Mouse (Mus musculus) T-helper 2 cell (primary cell): ENCODE results near the gene Enpp4.

Source experiments
- in situ Hi-C: fragments of 300-600 bp; cut with MboI, MseI; formaldehyde crosslinking; loops from one replicate; pipeline ENCODE4 v1.15.1; 2025; ENCODE audit warnings: high pct_unique_total_duplicates

The Enpp4 gene

GRCm38 (mm10) chr17:44105287-44106138 is at the start of gene Enpp4:
TSS of gene Enpp4 (minus strand) at chr17:44105809.
- in situ Hi-C loops: no loop called here

- in situ Hi-C loops: loop anchor here (5.0 kb wide), 1 partner anchor 102 kb away; no protein-coding TSS in a partner anchor
Observed at GRCm38 (mm10) chr17:44155204-44155603, 49.6 kb upstream of the Enpp4 start.

- in situ Hi-C loops: no loop called here
Observed at GRCm38 (mm10) chr17:44153871-44154270, 48.3 kb upstream of the Enpp4 start.

GRCm38 (mm10) chr17:44151889-44152288 is 46.3 kb upstream of the Enpp4 start:
- in situ Hi-C loops: no loop called here

- in situ Hi-C loops: no loop called here
Observed at GRCm38 (mm10) chr17:44151130-44151529, 45.5 kb upstream of the Enpp4 start.

- in situ Hi-C loops: loop anchor here (10.0 to 25.0 kb wide), 2 partner anchors 57 to 436 kb away; no protein-coding TSS in a partner anchor
Observed at GRCm38 (mm10) chr17:44148109-44148846, 42.7 kb upstream of the Enpp4 start.

- in situ Hi-C loops: loop anchor here (10.0 to 25.0 kb wide), 2 partner anchors 59 to 434 kb away; no protein-coding TSS in a partner anchor
Observed at GRCm38 (mm10) chr17:44145806-44146205, 40.2 kb upstream of the Enpp4 start.

- in situ Hi-C loops: loop anchor here (25.0 kb wide), 1 partner anchor 425 kb away; no protein-coding TSS in a partner anchor
Observed at GRCm38 (mm10) chr17:44136863-44137640, 31.4 kb upstream of the Enpp4 start.

GRCm38 (mm10) chr17:44136018-44136417 is 30.4 kb upstream of the Enpp4 start:
- in situ Hi-C loops: loop anchor here (25.0 kb wide), 1 partner anchor 424 kb away; no protein-coding TSS in a partner anchor

- in situ Hi-C loops: loop anchor here (5.0 to 25.0 kb wide), 2 partner anchors 252 to 422 kb away; no protein-coding TSS in a partner anchor
Observed at GRCm38 (mm10) chr17:44134545-44134944, 28.9 kb upstream of the Enpp4 start.

GRCm38 (mm10) chr17:44134106-44134505 is 28.5 kb upstream of the Enpp4 start:
- in situ Hi-C loops: loop anchor here (5.0 to 25.0 kb wide), 2 partner anchors 252 to 422 kb away; no protein-coding TSS in a partner anchor

GRCm38 (mm10) chr17:44130429-44130828 is 24.8 kb upstream of the Enpp4 start:
- in situ Hi-C loops: loop anchor here (5.0 to 25.0 kb wide), 2 partner anchors 248 to 418 kb away; no protein-coding TSS in a partner anchor

GRCm38 (mm10) chr17:44129092-44129750 is 23.6 kb upstream of the Enpp4 start:
- in situ Hi-C loops: loop anchor here (25.0 kb wide), 1 partner anchor 417 kb away; no protein-coding TSS in a partner anchor

GRCm38 (mm10) chr17:44121366-44122100 is 15.9 kb upstream of the Enpp4 start:
- in situ Hi-C loops: loop anchor here (5.0 kb wide), 1 partner anchor 49 kb away; no protein-coding TSS in a partner anchor

GRCm38 (mm10) chr17:44118231-44118630 is 12.6 kb upstream of the Enpp4 start:
- in situ Hi-C loops: no loop called here

- in situ Hi-C loops: no loop called here
Observed at GRCm38 (mm10) chr17:44117721-44118120, 12.1 kb upstream of the Enpp4 start.

- in situ Hi-C loops: no loop called here
Observed at GRCm38 (mm10) chr17:44116584-44116983, 11.0 kb upstream of the Enpp4 start.

GRCm38 (mm10) chr17:44108331-44108730 is 2.7 kb upstream of the Enpp4 start:
- in situ Hi-C loops: no loop called here

- in situ Hi-C loops: no loop called here
Observed at GRCm38 (mm10) chr17:44101961-44102360, 3.6 kb downstream of the Enpp4 start.

- in situ Hi-C loops: no loop called here
Observed at GRCm38 (mm10) chr17:44100906-44101305, 4.7 kb downstream of the Enpp4 start.
